Mouse (Mus musculus): ENCODE measurements at regions not wholly inside any gene's neighbourhood (a gene's known extent, or its start where the extent isn't known, plus 50 kb on each side); places are given as distances from the start of the nearest gene placed in this dataset.
"Not testable (repeated sequence)": the region's sequence is repeated elsewhere in the genome, so short reads cannot be mapped to it uniquely, and the experiment has no call there.

DNA sequence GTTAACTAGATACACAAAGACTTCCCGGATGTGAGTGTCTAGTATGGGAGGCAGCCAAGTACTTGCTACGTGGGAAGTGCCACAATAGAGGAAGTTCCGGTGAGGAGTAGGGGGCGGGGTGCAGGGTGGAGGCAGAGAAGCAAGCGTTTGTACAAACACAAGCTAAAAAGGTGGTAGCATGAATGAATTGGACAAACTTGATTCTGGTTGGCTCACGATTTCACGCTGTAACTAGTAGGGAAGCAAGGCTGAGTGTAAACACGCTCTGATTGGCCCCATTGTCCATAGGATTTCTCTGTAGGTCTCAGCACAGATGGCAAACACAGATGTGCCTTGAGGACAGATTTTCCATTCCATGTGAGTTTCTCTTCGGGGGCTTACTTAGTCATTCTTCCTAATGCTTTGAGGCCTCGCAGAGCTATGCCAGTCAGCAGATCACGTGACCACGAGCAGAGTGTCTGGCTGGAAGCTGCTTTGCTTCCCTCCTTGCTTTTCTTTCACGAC, 76.6 kb upstream of the Ptgfr start:
- Histone ChIP-seq H3K9ac (replicated peaks; ENCODE audit: low read length) (no peak overlapping the region), H3K36me3 (replicated peaks; ENCODE audit: control insufficient read depth, insufficient read depth, low read depth, low read length) (no peaks in the 10 kb centered on the region), H3K4me1 (ENCODE audit: control insufficient read depth, insufficient read depth, low read length) (no peaks in the 10 kb centered on the region), H3K4me3 (ENCODE audit: low read depth, low read length) (no peak overlapping the region), H3K9me3 (replicated peaks; ENCODE audit: control insufficient read depth, low read length) (no peaks in the 10 kb centered on the region), H3K27ac (replicated peaks; ENCODE audit: low read depth, low read length) (0 out of 2 replicates have a peak overlapping the region, but pooled peaks have one; percentile 11), H3K27me3 (ENCODE audit: control insufficient read depth, insufficient read depth, low read length) (no peaks in the 10 kb centered on the region), H3K4me2 (ENCODE audit: low read depth, low read length) (no peak overlapping the region)
- 57% methylated on average over 13 of the region's 13 CpGs for WGBS
- DNase-seq (ENCODE audit: low spot score) = peak; percentile 53
- ATAC-seq (replicated peaks; ENCODE audit: insufficient number of reproducible peaks, low FRiP score, low TSS enrichment, low read depth) = peak; percentile 89

DNA sequence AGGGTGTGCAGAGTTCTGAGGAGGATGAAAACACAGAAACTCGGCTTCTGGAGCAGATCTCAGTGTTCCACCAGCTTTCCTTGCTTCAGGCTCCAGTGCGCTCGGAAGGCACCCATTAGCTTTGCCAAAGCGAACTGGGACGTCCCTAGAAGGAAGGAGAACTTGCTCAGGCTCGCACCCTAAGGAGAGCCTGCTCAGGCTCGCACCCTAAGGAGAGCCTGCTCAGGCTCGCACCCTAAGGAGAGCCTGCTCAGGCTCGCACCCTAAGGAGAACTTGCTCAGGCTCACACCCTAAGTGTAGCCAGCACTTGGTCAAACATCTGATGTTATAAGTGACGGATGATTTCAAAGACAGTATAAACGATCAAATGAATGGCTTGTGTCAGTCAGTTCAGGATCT, 74.9 kb upstream of the Ptgfr start:
- not testable (repeated sequence) for H3K27ac ChIP-seq (replicated peaks; ENCODE audit: low read depth, low read length); DNase-seq (ENCODE audit: low spot score); H3K4me3 ChIP-seq (ENCODE audit: low read depth, low read length); H3K4me2 ChIP-seq (ENCODE audit: low read depth, low read length); H3K36me3 ChIP-seq (replicated peaks; ENCODE audit: control insufficient read depth, insufficient read depth, low read depth, low read length); H3K9me3 ChIP-seq (replicated peaks; ENCODE audit: control insufficient read depth, low read length); H3K4me1 ChIP-seq (ENCODE audit: control insufficient read depth, insufficient read depth, low read length); H3K9ac ChIP-seq (replicated peaks; ENCODE audit: low read length); ATAC-seq (replicated peaks; ENCODE audit: insufficient number of reproducible peaks, low FRiP score, low TSS enrichment, low read depth); H3K27me3 ChIP-seq (ENCODE audit: control insufficient read depth, insufficient read depth, low read length)
- 79% methylated on average over 11 of the region's 11 CpGs for WGBS

DNA sequence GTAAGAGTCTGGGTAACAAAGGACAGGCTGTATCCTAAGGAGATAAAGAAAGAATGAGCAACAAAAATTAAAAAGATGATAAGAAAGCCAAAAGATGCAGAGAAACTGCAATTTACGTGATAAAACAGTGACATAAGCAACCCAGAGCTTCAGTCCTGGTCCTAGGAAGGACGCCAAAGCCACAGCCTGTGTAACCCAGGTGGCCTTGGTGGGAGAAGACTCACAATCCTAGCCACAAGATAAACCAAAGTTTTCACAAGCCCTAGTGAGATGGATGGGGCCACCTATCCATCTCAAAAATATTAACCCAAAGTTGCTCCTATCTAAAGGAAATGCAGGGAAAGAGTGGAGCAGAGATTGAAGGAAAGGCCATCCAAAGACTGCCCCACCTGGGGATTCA, 73.4 kb upstream of the Ptgfr start:
- 72% methylated on average over 2 of the region's 2 CpGs for WGBS
- DNase-seq (ENCODE audit: low spot score) = no peak
- no peaks in the 10 kb centered on the region for H3K27me3 ChIP-seq (ENCODE audit: control insufficient read depth, insufficient read depth, low read length)

DNA sequence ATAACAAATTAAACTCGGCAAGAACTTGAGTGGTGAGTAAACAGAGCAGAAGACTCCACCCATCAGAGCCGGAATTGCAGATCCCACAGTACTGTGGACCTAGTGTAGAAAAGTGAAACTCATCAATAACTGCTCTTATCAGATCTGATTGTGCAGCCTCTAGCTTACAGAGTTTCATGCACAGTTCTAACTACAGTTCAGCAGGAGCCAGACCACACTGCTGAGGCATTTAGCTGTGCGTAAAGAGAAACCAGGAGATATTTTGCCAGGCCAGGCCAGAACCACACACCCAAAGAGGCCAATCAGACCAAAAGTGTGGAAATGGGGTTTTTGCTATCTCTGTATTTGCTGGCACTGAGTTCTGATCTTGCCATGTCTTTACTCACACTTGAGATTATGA, 71.9 kb upstream of the Ptgfr start:
- H3K36me3 ChIP-seq (replicated peaks; ENCODE audit: control insufficient read depth, insufficient read depth, low read depth, low read length) = no peaks in the 10 kb centered on the region
- H3K4me3 ChIP-seq (ENCODE audit: low read depth, low read length) = no peak overlapping the region
- no peaks in the 10 kb centered on the region for H3K9me3 ChIP-seq (replicated peaks; ENCODE audit: control insufficient read depth, low read length)
- no peak overlapping the region for H3K9ac ChIP-seq (replicated peaks; ENCODE audit: low read length)
- ATAC-seq (replicated peaks; ENCODE audit: insufficient number of reproducible peaks, low FRiP score, low TSS enrichment, low read depth) (no peak), DNase-seq (ENCODE audit: low spot score) (no peak)
- no peaks in the 10 kb centered on the region for H3K27me3 ChIP-seq (ENCODE audit: control insufficient read depth, insufficient read depth, low read length)
- 64% methylated on average over 3 of the region's 3 CpGs for WGBS
- no peaks in the 10 kb centered on the region for H3K4me1 ChIP-seq (ENCODE audit: control insufficient read depth, insufficient read depth, low read length)
- no peak overlapping the region for H3K4me2 ChIP-seq (ENCODE audit: low read depth, low read length)
- no peak overlapping the region for H3K27ac ChIP-seq (replicated peaks; ENCODE audit: low read depth, low read length)

More for the DNA sequence above, 73.4 kb upstream of the Ptgfr start:
- H3K4me3 ChIP-seq (ENCODE audit: low read depth, low read length) = no peak overlapping the region
- no peak overlapping the region for H3K4me2 ChIP-seq (ENCODE audit: low read depth, low read length)
- H3K4me1 ChIP-seq (ENCODE audit: control insufficient read depth, insufficient read depth, low read length) = no peaks in the 10 kb centered on the region
- H3K9ac ChIP-seq (replicated peaks; ENCODE audit: low read length) = no peak overlapping the region
- H3K27ac ChIP-seq (replicated peaks; ENCODE audit: low read depth, low read length) = no peak overlapping the region
- H3K36me3 ChIP-seq (replicated peaks; ENCODE audit: control insufficient read depth, insufficient read depth, low read depth, low read length) = no peaks in the 10 kb centered on the region
- ATAC-seq (replicated peaks; ENCODE audit: insufficient number of reproducible peaks, low FRiP score, low TSS enrichment, low read depth) = no peak
- H3K9me3 ChIP-seq (replicated peaks; ENCODE audit: control insufficient read depth, low read length) = no peaks in the 10 kb centered on the region

DNA sequence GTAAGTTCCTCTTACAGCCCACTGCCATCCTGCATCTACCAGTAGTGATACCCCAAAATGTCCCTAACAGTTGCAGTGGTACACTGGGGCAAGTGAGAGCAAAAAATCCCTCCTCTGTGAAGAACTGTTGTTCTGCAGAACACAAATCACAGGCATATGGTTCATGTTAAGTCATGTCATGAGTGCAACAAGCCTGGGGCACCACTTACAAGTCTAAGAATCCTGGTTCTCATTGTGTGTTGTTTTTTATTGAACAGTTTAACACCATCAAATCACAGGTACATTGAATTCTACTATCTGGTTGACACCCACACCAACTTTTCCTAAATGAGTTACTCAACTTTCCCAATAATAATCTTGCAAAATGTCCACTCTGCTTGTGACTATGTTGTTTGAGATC, 71.5 kb upstream of the Ptgfr start:
- ATAC-seq (replicated peaks; ENCODE audit: insufficient number of reproducible peaks, low FRiP score, low TSS enrichment, low read depth) (no peak), DNase-seq (ENCODE audit: low spot score) (peak; percentile 61)
- Histone ChIP-seq H3K4me3 (ENCODE audit: low read depth, low read length) (no peak overlapping the region), H3K9ac (replicated peaks; ENCODE audit: low read length) (no peak overlapping the region), H3K36me3 (replicated peaks; ENCODE audit: control insufficient read depth, insufficient read depth, low read depth, low read length) (no peaks in the 10 kb centered on the region), H3K4me2 (ENCODE audit: low read depth, low read length) (no peak overlapping the region), H3K4me1 (ENCODE audit: control insufficient read depth, insufficient read depth, low read length) (no peaks in the 10 kb centered on the region), H3K27ac (replicated peaks; ENCODE audit: low read depth, low read length) (no peak overlapping the region), H3K9me3 (replicated peaks; ENCODE audit: control insufficient read depth, low read length) (no peaks in the 10 kb centered on the region), H3K27me3 (ENCODE audit: control insufficient read depth, insufficient read depth, low read length) (no peaks in the 10 kb centered on the region)

DNA sequence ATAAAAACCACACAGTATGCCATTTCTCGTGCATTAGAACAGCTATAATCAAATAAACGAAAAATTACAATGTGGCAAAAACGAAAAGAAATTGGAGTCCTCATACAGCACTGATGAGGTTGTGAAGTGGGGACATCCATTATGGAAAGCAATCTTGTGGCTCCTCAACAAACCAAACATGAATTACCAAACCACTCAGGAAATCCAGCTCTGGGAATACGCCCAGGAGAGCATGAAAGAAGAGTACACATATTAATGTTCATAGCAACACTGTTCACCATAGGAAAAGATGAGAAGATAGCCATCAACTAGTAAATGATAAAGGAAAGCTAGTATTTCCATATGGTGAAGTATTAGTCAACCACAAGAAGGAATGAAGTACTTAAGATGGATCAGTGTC, 68.3 kb upstream of the Ptgfr start:
- Histone ChIP-seq H3K4me2 (ENCODE audit: low read depth, low read length) (no peak overlapping the region), H3K9ac (replicated peaks; ENCODE audit: low read length) (no peak overlapping the region), H3K9me3 (replicated peaks; ENCODE audit: control insufficient read depth, low read length) (no peaks in the 10 kb centered on the region), H3K4me3 (ENCODE audit: low read depth, low read length) (no peak overlapping the region), H3K36me3 (replicated peaks; ENCODE audit: control insufficient read depth, insufficient read depth, low read depth, low read length) (no peaks in the 10 kb centered on the region), H3K4me1 (ENCODE audit: control insufficient read depth, insufficient read depth, low read length) (no peaks in the 10 kb centered on the region), H3K27ac (replicated peaks; ENCODE audit: low read depth, low read length) (no peak overlapping the region), H3K27me3 (ENCODE audit: control insufficient read depth, insufficient read depth, low read length) (no peaks in the 10 kb centered on the region)
- 87% methylated on average over 4 of the region's 4 CpGs for WGBS
- ATAC-seq (replicated peaks; ENCODE audit: insufficient number of reproducible peaks, low FRiP score, low TSS enrichment, low read depth) (no peak), DNase-seq (ENCODE audit: low spot score) (no peak)

DNA sequence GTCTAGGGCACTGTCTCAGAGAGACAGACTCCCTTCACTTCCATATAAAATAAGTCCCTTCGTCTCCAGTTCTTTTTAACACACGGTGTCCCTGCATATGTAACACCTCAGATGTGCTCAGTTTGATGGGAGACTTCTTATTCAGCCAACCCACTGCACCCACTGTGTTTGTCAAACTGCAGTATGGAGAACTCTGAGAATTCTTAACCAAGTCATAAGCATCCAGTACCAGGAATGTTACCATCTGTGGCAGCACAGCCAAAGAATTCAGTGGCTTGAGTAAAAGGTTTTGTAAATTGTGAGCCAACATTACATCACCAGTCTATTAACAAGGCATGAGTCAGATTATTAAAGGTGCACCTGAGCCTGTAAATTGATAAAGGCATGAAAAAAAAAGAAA, 65.7 kb upstream of the Ptgfr start:
- no peaks in the 10 kb centered on the region for H3K4me1 ChIP-seq (ENCODE audit: control insufficient read depth, insufficient read depth, low read length)
- no peaks in the 10 kb centered on the region for H3K9me3 ChIP-seq (replicated peaks; ENCODE audit: control insufficient read depth, low read length)
- no peak for ATAC-seq (replicated peaks; ENCODE audit: insufficient number of reproducible peaks, low FRiP score, low TSS enrichment, low read depth)
- no peak overlapping the region for H3K4me3 ChIP-seq (ENCODE audit: low read depth, low read length)
- no peak overlapping the region for H3K9ac ChIP-seq (replicated peaks; ENCODE audit: low read length)
- no peak for DNase-seq (ENCODE audit: low spot score)
- H3K27ac ChIP-seq (replicated peaks; ENCODE audit: low read depth, low read length) = no peak overlapping the region
- no peaks in the 10 kb centered on the region for H3K36me3 ChIP-seq (replicated peaks; ENCODE audit: control insufficient read depth, insufficient read depth, low read depth, low read length)
- no peaks in the 10 kb centered on the region for H3K27me3 ChIP-seq (ENCODE audit: control insufficient read depth, insufficient read depth, low read length)
- WGBS = 85% methylated on average over 2 of the region's 2 CpGs
- no peak overlapping the region for H3K4me2 ChIP-seq (ENCODE audit: low read depth, low read length)

DNA sequence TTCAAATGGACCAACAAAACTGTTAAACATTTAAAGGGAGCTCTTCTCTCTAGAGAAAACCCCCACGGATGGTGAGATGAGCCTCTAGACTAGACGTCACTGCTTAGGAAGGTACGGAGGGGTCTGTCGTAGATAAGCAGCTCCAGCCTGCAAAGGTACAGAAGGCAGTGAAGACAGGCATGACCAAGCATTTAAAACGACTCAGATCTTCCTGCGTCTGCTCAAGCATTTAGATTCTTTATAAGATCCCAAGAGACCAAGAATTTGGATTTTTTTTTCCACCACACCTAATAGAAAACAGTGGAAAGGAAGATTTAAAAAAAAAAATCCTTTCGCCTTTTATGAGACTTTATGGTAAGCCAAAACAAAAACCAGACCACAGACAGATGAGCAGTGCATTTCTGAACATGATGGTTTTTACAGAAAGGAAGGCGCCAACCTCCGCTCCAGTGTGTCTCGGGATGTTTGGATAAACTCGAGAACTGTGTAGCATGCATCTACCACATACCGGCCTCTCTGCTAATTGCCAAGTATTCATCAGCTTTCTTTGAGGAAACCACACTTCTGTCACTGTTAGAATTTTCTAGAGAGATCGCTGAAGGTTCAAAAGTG, 64.9 kb upstream of the Ptgfr start:
- 77% methylated on average over 13 of the region's 13 CpGs for WGBS

More for the DNA sequence above, 64.9 kb upstream of the Ptgfr start:
- Histone ChIP-seq H3K27me3 (ENCODE audit: control insufficient read depth, insufficient read depth, low read length) (no peaks in the 10 kb centered on the region), H3K9me3 (replicated peaks; ENCODE audit: control insufficient read depth, low read length) (no peaks in the 10 kb centered on the region), H3K4me2 (ENCODE audit: low read depth, low read length) (no peak overlapping the region), H3K27ac (replicated peaks; ENCODE audit: low read depth, low read length) (no peak overlapping the region), H3K4me3 (ENCODE audit: low read depth, low read length) (no peak overlapping the region), H3K9ac (replicated peaks; ENCODE audit: low read length) (no peak overlapping the region), H3K4me1 (ENCODE audit: control insufficient read depth, insufficient read depth, low read length) (no peaks in the 10 kb centered on the region), H3K36me3 (replicated peaks; ENCODE audit: control insufficient read depth, insufficient read depth, low read depth, low read length) (no peaks in the 10 kb centered on the region)
- DNase-seq (ENCODE audit: low spot score) (no peak), ATAC-seq (replicated peaks; ENCODE audit: insufficient number of reproducible peaks, low FRiP score, low TSS enrichment, low read depth) (no peak)
